Mouse (Mus musculus): ENCODE results near the gene Smtnl1.

Smtnl1 gene

DNA sequence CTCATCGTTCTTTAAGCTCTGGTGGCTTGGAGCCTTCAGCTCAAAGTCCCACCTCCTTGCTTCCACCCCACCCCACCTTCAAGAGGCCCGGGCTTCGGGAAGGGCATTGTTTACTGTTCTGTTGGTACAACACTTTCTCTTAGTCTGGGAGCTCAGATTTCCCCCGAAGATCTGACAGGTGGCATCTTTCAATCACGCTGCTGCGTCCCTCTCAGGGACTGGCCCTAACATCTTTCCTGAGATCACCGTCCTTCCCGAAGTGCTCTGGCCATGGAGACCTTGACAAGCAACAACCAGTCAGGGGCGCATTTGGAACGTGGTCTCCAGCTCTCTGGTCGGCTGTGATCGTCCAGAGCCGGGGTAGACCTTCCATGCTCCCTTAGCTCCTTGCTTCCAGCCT is at the start of gene Smtnl1:
TSS of gene Smtnl1 (minus strand) at position 101 of the 400 bp plus-strand sequence.
- no peak for DNase-seq (ENCODE audit: low spot score)

DNA sequence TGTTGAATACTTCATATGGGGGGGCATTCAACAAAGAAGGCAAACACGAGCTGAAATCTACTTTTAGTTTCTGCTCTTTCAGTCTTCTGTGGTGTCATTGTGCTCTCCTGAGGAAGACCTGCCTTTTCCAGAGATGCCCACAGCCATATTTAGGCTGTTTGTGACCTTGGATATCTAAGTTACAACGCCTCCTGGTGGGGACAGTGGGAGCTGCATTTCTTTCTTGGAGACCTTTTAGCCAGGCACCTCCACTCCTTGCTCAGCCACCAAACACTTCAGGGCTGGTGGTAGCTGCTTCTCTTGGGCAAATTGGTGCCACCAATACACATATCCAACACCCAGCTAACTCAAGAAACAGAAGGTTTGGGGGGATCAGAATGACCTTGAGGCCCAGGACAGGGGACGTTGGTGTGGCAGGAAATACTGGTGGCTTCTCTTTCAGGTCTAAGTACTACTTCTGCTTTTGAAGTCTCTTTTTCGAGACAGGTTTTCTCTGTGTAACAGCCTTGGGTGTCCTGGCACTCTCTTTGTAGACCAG is 48.2 kb upstream of the Smtnl1 start:
- DNase-seq (ENCODE audit: low spot score) = no peak

DNA sequence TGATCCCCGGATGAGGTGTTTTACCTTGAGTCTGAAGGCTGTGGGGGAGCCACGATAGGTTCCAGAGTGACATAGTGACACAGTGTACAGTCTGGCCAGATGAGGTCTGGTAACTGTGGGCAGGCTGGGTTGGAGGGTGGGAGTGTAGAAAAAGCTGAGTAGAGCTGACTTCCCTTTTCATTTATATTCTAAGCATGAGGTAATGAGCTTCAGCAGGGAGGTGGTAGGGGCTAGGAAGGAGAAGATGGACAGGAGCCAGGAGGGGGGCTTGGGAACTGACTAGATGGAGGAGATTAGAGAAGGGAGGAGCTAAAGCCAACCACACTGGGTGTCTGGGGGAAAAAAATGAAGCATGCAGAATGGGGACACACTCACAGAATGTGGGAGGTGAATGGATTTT is 46.5 kb upstream of the Smtnl1 start:
- DNase-seq (ENCODE audit: low spot score) = no peak

DNA sequence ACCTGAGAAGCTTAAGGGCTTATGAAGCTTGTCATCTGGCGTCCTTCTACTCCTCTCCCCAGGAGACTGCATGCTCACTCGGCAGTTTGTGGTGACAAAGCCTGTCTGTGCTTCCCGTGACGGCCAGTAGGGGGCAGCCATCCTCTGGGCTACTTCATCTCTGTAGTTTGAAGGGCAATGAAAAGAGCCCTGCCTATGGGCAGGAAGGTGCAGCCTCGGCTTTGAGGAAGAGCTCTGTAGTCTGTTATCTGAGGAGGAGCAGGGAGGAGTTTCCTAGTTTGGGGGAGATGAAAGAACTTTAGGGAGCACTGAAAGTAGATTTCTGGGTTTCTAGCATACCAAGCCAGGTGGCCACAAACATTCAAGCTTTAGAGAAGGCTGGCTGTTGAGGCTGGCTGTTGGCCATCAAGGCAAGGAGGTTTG is 46.1 kb upstream of the Smtnl1 start:
- no peak for DNase-seq (ENCODE audit: low spot score)

DNA sequence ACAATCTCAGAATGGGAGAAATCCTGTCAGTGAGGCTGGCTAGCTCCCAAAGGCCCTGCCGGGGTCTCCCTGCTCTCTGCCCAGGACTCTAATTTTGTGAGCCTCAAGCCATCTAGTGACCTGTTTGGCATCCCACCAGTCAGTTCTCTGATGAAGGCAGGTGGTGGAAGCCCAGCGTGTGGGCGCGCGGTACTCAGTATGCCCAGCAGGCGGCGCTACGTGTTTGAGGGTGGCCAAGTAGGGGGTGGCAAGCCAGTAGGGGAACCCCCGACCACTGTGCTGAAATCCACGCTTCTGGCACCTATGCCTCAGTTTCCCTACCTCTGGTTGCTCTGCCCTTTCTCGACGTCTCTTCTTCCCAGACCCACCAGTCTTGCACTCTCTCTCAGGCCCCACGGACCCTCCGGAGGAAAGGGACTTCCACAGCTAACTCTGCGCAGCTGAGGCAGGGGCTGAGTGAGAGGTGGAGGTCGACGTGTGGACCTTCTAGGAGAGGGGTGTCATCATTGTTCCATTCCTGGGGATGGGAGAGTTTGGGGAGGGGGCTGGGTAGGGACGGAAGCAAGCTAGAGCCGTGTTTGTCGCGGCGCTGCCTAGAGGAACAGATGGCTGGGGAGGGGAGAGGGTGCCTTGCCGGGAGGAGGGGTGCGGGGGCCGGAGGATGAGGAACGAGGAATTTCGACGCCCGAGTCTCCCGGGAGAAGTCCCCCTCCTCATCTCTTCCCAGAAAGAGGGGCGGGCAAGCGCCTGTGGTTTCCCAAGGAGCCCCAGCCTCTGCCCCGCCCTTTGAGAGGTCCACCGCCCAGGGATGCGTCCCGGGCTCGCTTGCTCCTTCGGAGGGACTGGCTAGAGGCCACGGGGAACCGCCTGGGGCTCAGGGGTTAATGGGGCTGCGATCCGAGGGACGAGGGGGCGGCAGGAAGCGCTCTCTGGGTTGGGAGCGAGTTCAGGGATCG is 43.4 kb upstream of the Smtnl1 start:
- no peak for DNase-seq (ENCODE audit: low spot score)

DNA sequence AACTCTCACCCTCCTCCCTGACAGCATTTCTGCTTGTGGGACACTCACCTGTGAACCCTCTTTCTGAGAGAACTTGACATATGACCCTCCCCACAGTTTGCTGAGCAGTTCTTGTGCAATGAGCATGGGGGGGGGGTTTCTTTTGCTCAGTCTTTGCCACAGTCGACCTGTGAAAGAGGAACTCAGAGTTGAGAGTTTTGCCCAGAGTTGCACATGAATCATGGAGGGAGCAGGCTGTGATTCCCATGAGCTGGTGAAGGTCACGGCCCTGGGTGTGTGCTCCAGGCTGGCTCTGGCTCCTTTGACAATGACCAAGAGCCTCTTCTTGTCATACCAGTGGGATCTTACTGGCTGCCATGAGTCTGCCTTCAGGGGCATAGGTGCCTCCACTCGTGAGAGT is 39.8 kb upstream of the Smtnl1 start:
- no peak for DNase-seq (ENCODE audit: low spot score)

DNA sequence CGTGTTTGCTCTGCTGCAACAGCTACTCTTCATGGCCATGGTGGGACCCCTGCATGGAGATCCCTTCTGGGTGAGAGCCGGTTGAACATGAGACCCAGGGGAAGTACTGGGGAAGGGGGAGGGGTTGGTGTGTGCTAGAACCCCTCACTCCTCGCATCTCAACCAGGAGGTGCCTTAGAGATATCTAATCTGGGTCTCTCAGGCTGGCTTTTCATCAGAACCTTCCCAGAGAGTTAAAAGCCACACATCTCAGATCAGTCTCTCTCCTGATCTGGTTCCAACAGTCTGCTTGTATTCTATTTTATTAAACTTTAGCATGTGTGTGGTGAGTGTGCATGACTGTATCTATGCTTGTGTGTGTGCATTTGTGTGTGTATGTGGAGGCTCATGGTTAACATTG is 39.0 kb upstream of the Smtnl1 start:
- DNase-seq (ENCODE audit: low spot score) = no peak

DNA sequence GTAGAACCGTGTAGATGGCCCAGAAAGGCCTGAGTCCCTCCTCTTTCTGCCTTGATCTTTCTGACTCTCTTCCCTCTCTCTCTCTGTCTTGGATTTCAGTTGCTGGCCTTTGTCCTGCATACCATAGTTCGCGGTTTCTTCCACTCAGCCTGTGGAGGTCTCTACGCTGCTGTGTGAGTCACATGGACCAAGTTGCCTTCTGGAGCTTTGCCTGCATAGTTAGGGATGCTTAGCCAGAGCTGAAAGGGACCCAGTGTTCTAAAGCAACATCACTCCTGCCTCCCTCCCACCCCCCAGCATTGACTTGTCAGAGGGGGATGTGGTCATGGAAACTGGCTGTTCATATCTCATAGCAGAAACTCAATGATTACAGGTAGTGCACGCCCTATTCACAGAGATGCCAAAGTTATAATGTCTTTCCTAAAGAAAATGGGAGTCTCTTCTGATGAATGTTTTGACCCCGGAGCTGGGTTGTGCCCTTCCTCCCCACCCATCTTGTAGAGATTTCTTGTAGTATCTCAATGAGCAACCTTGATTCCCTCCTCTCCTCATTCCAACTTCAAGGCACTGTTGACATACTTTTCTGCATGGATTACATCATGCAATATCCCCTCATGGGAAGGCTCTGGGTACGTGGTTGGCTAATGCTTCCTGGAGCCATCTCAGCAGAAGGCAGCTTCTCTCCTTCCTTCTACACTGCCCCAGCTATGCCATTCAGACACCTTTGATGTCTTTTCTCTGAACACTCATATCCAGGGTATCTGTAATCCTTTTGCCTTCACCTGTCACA is 37.7 kb upstream of the Smtnl1 start:
- DNase-seq (ENCODE audit: low spot score) = no peak

DNA sequence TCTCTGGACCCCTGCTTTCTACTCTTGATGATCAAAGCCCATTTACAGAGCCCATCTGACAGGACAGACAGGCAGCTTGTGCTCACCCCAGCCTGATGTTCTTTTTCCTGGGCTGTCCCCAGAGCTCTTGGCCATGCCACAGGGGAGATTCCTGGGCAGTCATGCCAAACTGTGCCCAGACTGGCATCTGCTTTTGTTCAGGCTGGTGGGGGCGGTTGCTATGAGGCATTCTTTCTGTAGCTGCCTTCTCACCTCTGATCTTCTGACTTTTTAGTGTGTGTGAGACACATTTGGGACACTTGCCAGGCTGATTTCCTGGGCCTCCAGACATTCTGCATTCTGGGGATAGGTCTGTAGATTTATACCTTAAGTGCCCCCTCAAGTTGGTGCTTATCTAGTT is 36.1 kb upstream of the Smtnl1 start:
- no peak for DNase-seq (ENCODE audit: low spot score)

DNA sequence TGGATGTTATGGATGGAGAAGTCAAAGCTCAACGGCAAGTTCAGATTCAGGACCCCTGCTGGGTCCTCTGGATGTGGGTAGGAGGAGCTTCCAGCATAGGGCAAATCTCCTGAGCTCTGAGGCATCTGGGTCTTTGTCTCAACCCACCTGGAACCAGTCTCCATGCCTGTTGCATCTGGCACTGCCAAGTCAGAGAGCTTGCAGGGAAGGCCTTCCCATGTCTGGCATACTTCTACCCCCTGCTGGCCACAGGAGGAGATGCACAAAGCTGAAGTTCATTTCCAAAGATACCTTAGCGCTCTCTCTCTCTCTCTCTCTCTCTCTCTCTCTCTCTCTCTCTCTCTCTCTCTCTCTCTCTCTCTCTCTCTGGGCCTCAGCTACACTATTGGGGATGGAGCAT is 33.3 kb upstream of the Smtnl1 start:
- no peak for DNase-seq (ENCODE audit: low spot score)

DNA sequence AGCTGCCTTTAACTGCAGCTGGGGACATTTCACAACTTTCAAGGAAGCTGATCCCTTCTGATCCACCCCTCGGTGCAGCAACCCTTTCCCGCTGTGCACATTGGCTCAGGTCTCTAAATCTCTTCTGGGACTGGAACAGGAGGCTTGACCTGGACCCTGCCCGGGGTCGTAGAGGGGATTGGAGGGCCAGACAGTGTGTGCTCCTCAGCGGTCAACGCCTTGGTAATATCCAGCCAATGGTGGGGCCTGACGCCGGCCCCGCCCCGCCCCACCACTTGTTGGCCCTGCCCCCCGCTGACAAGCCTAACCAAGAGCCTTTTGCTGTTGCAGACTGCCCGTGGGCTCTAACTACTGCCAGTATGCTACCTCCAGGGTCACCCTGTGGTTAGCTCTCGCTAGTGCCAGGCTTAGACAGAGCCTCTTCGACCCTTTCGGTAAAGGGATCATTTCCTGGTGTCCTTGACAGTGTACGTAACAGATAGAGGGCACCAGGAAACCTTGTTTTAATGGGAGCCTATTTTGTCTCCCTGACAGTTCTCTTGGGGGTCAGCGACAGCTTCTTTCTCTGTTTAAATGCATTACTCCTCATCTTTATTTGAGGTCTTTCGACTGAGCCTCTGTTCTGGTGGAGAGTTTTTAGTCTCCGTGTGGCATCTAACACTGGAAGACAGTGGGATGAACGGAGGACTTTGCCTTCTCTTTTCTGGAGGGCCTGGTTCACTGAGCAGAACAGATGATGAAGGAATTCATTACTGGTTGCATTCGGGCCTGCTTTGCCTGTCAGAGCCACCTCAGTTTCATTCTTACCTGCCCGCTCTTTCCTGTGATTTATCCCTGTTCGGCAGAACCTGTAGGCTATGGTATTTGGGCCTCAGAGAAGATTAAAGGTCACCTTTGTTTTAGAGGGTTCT is 28.9 kb upstream of the Smtnl1 start:
- peak; percentile 54 for DNase-seq (ENCODE audit: low spot score)

DNA sequence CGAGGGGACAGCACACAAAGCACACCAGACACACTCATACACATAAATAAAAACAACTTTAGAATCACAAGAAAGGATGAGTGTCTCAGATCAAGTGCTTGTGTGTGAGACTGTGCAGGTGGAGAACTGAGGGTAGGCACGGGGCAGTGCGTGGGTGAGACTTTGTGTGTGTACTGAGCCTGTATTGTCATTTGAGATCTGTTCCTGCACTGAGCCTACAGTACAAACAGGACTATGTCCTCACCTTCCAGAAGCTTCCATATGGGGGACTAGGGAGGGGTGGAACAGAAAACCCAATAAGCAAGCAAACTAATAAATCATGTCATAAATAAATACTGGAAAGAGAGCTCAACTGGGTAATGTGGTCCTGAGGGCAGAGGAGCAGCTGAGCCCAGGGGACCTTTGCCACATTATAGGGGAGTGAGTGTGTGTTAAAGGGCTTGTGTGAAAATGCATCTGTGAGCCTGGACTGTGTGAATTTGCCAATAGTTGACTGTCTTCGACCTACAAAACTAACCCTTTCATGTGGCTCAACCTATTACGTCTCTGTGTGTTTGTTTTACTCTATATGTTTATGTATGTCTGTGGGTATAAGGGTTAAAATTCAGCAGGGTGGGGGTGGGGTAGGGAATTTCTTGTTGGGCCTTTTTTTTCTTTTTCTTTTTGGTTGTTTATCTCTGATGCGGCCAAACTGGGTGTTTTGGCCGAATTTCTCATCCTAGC is 28.1 kb upstream of the Smtnl1 start:
- no peak for DNase-seq (ENCODE audit: low spot score)

DNA sequence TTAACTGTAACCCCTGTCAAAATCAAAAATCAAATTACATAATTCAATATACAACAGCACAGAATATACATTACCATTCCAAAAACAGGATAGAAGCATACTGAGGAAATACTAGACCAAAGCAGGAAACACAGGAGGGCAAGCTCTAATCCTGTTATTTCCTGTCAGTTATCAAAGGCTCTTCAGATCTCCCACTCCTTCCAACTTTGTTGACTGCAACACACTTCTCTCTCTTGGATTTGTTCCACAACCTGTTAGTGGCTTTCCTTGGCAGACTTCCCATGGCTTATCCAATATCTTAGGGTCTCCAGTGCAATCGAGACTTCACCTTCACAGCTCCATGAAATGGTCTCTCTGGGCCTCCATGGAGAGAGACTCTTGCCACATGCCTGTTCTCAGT is 22.8 kb upstream of the Smtnl1 start:
- DNase-seq (ENCODE audit: low spot score) = no peak

DNA sequence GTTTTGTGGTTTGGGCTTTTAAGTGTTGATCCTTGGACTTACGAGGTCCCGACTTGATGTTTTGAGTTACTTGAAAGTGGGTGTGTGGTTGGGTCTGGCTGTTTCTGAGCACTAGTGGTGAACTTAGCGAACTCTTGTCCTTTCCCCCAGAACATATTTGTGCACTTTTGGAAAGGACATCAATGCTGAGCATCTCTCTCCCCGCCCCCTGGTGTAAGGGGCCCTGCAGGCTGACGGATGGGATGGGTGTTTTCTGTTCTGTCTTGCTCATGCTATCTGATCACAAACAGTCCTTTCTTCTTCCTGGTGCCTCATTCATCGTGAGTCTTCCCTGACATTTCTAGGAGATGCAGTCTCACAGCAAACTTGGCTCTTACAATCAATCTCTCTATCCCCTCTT is 21.2 kb upstream of the Smtnl1 start:
- DNase-seq (ENCODE audit: low spot score) = no peak

DNA sequence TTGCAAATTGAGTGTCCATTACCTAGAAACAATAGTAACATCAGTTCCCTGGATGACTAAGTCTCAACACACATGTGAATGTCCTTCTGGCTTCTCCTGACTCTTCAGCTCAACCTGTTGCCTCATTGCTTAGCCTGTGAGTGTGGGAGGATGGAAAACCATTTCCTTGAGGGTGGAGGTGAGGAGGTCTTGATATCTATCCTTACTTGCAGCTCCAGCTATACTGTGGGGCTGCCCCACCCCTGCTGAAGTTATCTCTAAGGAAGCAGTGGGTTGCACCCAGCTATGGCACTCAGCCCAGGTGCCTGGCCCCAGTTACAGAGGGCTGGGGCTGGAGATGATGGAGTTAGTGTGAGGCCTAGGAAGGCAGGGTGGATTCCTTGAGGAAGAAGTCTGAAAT is 19.5 kb upstream of the Smtnl1 start:
- no peak for DNase-seq (ENCODE audit: low spot score)

DNA sequence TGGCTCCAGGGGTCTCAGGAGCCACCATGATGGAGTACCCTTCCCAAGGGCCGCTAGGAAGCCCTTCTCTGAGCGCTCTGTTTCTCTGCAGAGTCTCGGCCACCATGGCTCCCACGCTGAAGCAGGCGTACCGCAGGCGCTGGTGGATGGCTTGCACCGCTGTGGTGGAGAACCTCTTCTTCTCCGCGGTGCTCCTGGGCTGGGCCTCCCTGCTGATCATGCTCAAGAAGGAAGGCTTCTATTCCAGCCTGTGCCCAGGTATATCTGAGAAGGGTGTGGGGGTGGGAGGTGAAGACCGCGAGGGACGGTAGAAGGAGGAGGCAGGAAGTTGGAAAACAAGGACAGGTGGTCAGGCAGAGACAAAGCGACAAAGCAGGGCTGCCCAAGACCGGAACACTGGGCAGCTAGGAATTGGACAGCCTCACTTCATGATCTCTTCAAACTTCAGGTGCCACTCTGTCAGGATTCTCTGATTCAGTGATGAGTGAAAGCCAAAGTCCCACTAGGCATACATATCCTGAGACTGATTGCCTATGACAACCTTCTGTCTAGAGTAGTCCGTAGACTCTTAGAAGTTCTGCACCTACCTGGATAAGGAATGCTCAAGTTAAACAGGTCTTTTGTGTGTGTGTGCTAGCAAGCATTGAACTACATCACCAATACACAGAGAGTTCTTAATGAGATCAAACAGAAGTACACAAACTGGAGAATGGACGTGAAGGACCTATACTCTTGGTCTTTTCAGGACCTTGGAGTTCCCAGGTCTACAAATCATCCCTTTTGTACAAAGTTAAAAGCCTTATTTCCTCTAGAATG is 18.5 kb upstream of the Smtnl1 start:
- DNase-seq (ENCODE audit: low spot score) = no peak

DNA sequence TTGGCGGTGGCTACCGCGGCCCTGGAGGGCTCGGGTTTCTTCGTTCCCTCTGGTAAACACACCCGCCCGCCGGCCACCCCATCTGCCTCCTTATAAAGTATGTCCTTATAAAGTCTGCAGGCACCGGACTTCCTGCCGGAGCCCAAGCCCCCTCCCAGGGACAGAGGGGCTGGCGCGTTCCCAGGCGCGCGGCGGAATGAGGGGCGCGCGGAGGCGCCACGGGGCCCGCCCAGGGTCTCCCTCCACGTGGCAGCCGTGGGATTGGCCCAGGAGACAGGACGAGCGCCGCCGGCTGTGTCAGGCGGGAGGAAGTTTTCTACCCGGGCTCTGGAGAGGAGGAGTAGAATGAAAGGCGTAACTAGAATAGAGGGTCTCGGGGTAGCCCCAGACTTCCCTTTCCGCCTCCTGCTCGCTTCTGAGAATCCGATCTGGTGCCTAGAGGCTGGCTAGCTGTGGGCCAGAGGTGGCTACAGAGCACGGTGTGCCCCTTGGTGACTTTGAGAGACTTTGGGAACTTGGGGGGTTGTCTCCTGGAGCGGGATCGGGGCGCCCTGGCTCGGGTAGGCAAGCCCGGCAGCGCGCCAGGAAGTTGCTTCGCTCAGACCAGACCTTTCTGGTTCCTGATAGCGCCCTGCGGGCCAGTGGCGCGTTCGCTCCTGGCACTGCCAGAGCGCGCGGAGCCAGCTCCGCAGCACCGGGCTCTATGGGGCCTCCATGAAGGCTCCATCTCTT is 17.7 kb upstream of the Smtnl1 start:
- peak; percentile 39 for DNase-seq (ENCODE audit: low spot score)

DNA sequence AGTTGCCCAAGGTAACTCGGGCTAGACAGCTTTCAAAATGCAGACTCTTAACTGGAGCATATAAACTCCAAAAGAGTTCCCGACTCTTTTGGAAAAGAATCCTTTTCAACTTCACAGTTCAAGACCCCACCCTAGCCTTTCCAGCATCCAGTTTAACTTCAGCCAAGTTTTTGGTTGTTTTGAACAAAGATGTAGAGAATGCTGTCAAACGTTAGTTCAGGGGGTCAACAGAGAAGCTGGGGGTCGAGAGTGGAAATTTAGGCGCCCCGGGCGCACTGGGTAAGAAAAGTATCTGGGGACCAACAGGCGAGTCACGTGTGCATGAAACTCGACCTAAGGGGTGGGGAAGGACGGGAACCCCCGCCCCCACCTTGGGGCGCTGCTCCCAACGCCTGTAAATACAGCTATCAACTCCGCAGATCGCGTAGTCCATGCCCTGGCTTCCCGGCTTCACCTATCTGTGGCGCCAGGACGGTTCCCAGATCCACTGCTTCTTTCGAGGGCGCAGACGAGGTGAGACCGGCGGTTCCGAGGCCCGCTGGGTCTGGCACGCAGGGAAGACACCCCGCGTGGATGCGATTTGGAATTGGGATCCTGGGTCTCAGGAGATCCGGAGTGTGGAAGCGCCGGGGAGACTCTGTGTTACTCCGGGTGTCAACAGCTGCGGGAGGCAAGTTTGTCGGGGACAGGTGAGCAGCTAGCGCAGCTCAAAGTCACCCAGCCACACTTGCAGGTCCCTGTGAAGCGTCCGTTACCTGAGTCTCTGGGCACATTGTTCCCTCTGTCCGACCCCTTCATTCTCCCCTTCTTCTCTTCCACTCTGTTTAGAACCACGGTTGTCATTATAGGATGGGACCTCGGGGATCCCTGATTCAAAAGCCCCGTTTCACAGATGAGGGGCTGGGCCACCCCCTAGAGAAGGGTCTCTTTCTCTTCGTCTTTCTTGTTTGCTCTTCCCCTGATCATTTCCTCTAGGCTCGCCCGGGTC is 16.8 kb upstream of the Smtnl1 start:
- no peak for DNase-seq (ENCODE audit: low spot score)
